Mouse (Mus musculus) lung, embryonic 14.5 days (tissue): Measurements from ENCODE around the gene Gm28041. TPM values are rescaled to one million over a fixed set of nuclear protein-coding genes. Genes with fewer than 3 reads are reported as not detected.

Experiments
- ATAC-seq: fragments of 200-750 bp; cut with Nextera tagmentation; 2 replicates; pipeline ENCODE4 v1.8.0; 2017; ENCODE audit warnings: mild to moderate bottlenecking, moderate TSS enrichment, moderate library complexity; ENCODE audit not compliant: insufficient read depth
- DNase-seq: peaks from one replicate; pipeline ENCODE4 v3.0.0-alpha.2; 2015
- H3K27ac ChIP-seq: fragments of 300-500 bp; sonication (generic); 2 replicates; pipeline ENCODE4 v1.5.1; 2014; ENCODE audit warnings: low read depth, mild to moderate bottlenecking, moderate library complexity
- H3K27me3 ChIP-seq: fragments of 300-500 bp; sonication (generic); 2 replicates; pipeline ENCODE4 v1.6.1; 2014; ENCODE audit warnings: low read length, control low read depth; ENCODE audit not compliant: insufficient read depth
- H3K36me3 ChIP-seq: fragments of 300-500 bp; sonication (generic); 2 replicates; pipeline ENCODE4 v1.6.1; 2014; ENCODE audit warnings: control low read depth; ENCODE audit not compliant: insufficient read depth
- H3K4me1 ChIP-seq: fragments of 300-500 bp; sonication (generic); 2 replicates; pipeline ENCODE4 v1.6.1; 2014; ENCODE audit warnings: antibody characterized with exemption, control low read depth; ENCODE audit not compliant: insufficient read depth
- H3K4me2 ChIP-seq: fragments of 300-500 bp; sonication (generic); 2 replicates; pipeline ENCODE4 v1.6.1; 2014; ENCODE audit warnings: mild to moderate bottlenecking
- H3K4me3 ChIP-seq: fragments of 300-500 bp; sonication (generic); 2 replicates; pipeline ENCODE4 v1.5.1; 2014; ENCODE audit warnings: low read depth, low read length
- H3K9ac ChIP-seq: fragments of 300-500 bp; sonication (generic); 2 replicates; pipeline ENCODE4 v1.6.1; 2014
- H3K9me3 ChIP-seq: fragments of 300-500 bp; sonication (generic); 2 replicates; pipeline ENCODE4 v1.6.1; 2016; ENCODE audit warnings: low read depth, low read length, control low read depth
- CTCF ChIP-seq: IDR thresholded peaks from 2 replicates; pipeline ENCODE4 v1.5.1; 2016; ENCODE audit warnings: antibody characterized with exemption, low read depth
- WGBS: fragments of 180-500 bp; shearing (Covaris S2); extraction: QIAGEN DNeasy Blood & Tissue Kit; methylation state at CpG from one replicate; pipeline ENCODE4 v1.1.7; 2014; 5-methylcytosine and 5-hydroxymethylcytosine counted together
- polyA plus RNA-seq: library from polyadenylated mRNA; unstranded; fragments of >200 nt; fragmentation: Nextera tagmentation; extraction: Ambion mirVana; gene quantifications from 2 replicates; pipeline ENCODE4 v1.2.1, GENCODE M21; 2014

The Gm28041 gene
- polyA plus RNA-seq, 1 experiment from 2014 or later = 0.28 TPM

- Histone ChIP-seq H3K4me2 (peak within 1 kb of the TSS; percentile 75), H3K9me3 (no peaks in the 10 kb centered on the region), H3K4me1 (no peaks in the 10 kb centered on the region), H3K27ac (peak within 1 kb of the TSS; percentile 63; the same call in 1 of the 2 replicates), H3K36me3 (no peaks in the 10 kb centered on the region), H3K27me3 (no peaks in the 10 kb centered on the region), H3K4me3 (peak within 1 kb of the TSS; percentile 67), H3K9ac (peak within 1 kb of the TSS; percentile 74)
- ATAC-seq (peak; percentile 99), DNase-seq (peak; percentile 97)
- peak; percentile 19; the same call in 1 of the 2 replicates for TF ChIP-seq CTCF
- WGBS = 10% methylated on average over 16 of the region's 16 CpGs
Measured at GRCm38 (mm10) chr13:67305822-67306672, 69.5 kb downstream of the Gm28041 start, which contains the start of gene Zfp457. Zfp457 (minus strand) TSS chr13:67306485.

Other genes with a start within 250 kb of the Gm28041 start
- 5.1 and 7.3 TPM in 2 replicates for gene Rsl1, start 202.6 kb downstream of the Gm28041 start, polyA plus RNA-seq
- 0.83 and 1.3 TPM in 2 replicates for gene Zfp455, start 181.2 kb downstream of the Gm28041 start, polyA plus RNA-seq
- 1.7 TPM in 2 replicates for gene Zfp458, start 97.3 kb downstream of the Gm28041 start, polyA plus RNA-seq
- gene Zfp457, start 69.2 kb downstream of the Gm28041 start, polyA plus RNA-seq = 0.42 TPM in 1 of 2 replicates, not detected in the other
- gene Zfp595, start 43.2 kb downstream of the Gm28041 start, polyA plus RNA-seq = 2.9 and 3.1 TPM in 2 replicates
- 0.67 TPM in 1 of 2 replicates, not detected in the other for gene Gm28044, start 15.2 kb downstream of the Gm28041 start, polyA plus RNA-seq
- gene Zfp953, start 15.1 kb downstream of the Gm28041 start, polyA plus RNA-seq = 1.3 and 1.6 TPM in 2 replicates
- gene Zfp456, start 77 bp upstream of the Gm28041 start, polyA plus RNA-seq = 1.8 and 2.2 TPM in 2 replicates
- gene Zfp429, start 24.1 kb upstream of the Gm28041 start, polyA plus RNA-seq = 5.8 and 6.6 TPM in 2 replicates
- 1.0 and 1.2 TPM in 2 replicates for gene Zfp459, start 45.7 kb upstream of the Gm28041 start, polyA plus RNA-seq
- gene Zfp874a, start 75.9 kb upstream of the Gm28041 start, polyA plus RNA-seq = 10.1 and 11.5 TPM in 2 replicates
- gene Zfp874b, start 108.5 kb upstream of the Gm28041 start, polyA plus RNA-seq = 2.4 and 2.8 TPM in 2 replicates
- gene Zfp58, start 124.8 kb upstream of the Gm28041 start, polyA plus RNA-seq = 12.7 and 13.1 TPM in 2 replicates
- 0.30 TPM in 1 of 2 replicates, not detected in the other for gene Gm26965, start 150.4 kb upstream of the Gm28041 start, polyA plus RNA-seq
- 20.5 and 24.3 TPM in 2 replicates for gene Zfp87, start 150.4 kb upstream of the Gm28041 start, polyA plus RNA-seq
- 16.0 and 16.5 TPM in 2 replicates for gene Zfp748, start 178.1 kb upstream of the Gm28041 start, polyA plus RNA-seq
- gene Zfp729b, start 234.0 kb upstream of the Gm28041 start, polyA plus RNA-seq = 4.4 and 4.7 TPM in 2 replicates